Mouse (Mus musculus): ENCODE measurements around the gene Eomes. TPM values are rescaled to one million over a fixed set of nuclear protein-coding genes. Genes with fewer than 3 reads are reported as not detected.

Eomes gene
- total RNA-seq (2014; rRNA removed) (0.90 and 2.2 TPM in 2 replicates), polyA plus RNA-seq (2015; fragmentation: Nextera tagmentation; extraction: Ambion mirVana) (0.15 and 0.19 TPM in 2 replicates)

DNA sequence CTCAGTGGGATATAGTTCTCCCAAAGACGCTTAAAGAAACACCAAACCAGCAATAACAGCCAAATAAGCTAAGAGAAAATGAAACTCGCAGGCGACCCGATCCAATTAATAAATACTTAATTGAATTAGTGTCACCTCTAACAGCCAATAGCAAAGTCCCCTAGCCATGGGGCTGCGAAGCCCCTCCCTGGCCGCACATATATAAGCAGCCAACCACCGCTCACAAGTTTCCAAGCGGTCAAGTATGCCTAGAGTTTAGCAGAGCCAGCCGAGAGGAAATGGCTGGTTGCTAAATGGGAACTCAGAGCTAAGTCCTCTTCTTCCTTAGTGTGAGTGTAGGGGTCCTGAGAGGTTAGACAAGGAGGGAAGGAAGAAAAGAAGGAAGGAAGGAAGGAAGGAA is at the start of gene Eomes:
TSS of gene Eomes (plus strand) at position 252 of the 400 bp plus-strand sequence.
- H3K36me3 ChIP-seq (ENCODE audit: insufficient read depth, low read length): no peaks in the 10 kb centered on the region
- H3K9ac ChIP-seq (replicated peaks; ENCODE audit: low read length, poor library complexity, severe bottlenecking): no peak within 1 kb of the TSS
- 2% methylated on average over 9 of the region's 9 CpGs for WGBS
- peak within 1 kb of the TSS; percentile 33 for H3K4me3 ChIP-seq (ENCODE audit: low read depth, low read length)
- peaks cover 71% of the 10 kb centered on the region for H3K27me3 ChIP-seq (ENCODE audit: insufficient read depth, low read length)
- H3K9me3 ChIP-seq (ENCODE audit: low read length): no peaks in the 10 kb centered on the region
- no peak for ATAC-seq (ENCODE audit: low FRiP score)
- H3K4me1 ChIP-seq (ENCODE audit: insufficient read depth, low read length): no peaks in the 10 kb centered on the region
- peak; percentile 61 for DNase-seq (ENCODE audit: low spot score)
- no peak within 1 kb of the TSS for H3K27ac ChIP-seq (ENCODE audit: low read depth, low read length)
- H3K4me2 ChIP-seq (ENCODE audit: low read depth, low read length, poor library complexity, severe bottlenecking): peak within 1 kb of the TSS; percentile 45
- TF ChIP-seq CTCF (IDR thresholded peaks at IDR 0.05): no peak

- no peak for TF ChIP-seq CTCF (IDR thresholded peaks at IDR 0.05)
- ATAC-seq (ENCODE audit: low FRiP score): no peak
Measured at GRCm38 (mm10) chr9:118444809-118445208, 33.2 kb upstream of the Eomes start.

DNA sequence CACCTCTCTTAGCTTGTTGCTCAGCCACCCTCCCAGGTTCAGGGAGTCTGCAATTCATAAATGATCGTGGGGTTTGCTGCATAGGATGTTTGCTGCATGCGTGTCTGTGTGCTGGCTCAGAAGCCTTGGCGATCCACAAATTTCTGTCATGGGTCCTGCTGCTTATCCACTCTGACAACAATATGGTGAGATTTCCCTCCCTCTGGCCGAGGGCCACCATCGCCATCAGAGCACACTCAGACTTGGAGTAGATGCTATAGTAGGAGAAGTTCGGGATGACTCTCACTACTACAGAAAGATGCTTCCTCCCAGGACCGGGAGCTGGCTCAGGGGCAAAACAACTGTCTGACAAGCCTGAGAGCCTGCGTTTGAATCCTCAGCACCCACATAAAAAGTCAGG is 28.7 kb upstream of the Eomes start:
- WGBS: 91% methylated on average over 8 of the region's 8 CpGs
- Histone ChIP-seq H3K4me1 (ENCODE audit: insufficient read depth, low read length) (no peaks in the 10 kb centered on the region), H3K4me2 (ENCODE audit: low read depth, low read length, poor library complexity, severe bottlenecking) (no peak overlapping the region), H3K27ac (ENCODE audit: low read depth, low read length) (no peak overlapping the region), H3K9me3 (ENCODE audit: low read length) (no peaks in the 10 kb centered on the region), H3K27me3 (ENCODE audit: insufficient read depth, low read length) (no peaks in the 10 kb centered on the region), H3K9ac (replicated peaks; ENCODE audit: low read length, poor library complexity, severe bottlenecking) (no peak overlapping the region), H3K36me3 (ENCODE audit: insufficient read depth, low read length) (no peaks in the 10 kb centered on the region), H3K4me3 (ENCODE audit: low read depth, low read length) (no peak overlapping the region)
- no peak for ATAC-seq (ENCODE audit: low FRiP score)
- TF ChIP-seq CTCF (IDR thresholded peaks at IDR 0.05): no peak
- peak; percentile 32 for DNase-seq (ENCODE audit: low spot score)

More at GRCm38 (mm10) chr9:118444809-118445208, 33.2 kb upstream of the Eomes start:
- Histone ChIP-seq H3K4me1 (ENCODE audit: insufficient read depth, low read length) (no peaks in the 10 kb centered on the region), H3K9ac (replicated peaks; ENCODE audit: low read length, poor library complexity, severe bottlenecking) (no peak overlapping the region), H3K4me2 (ENCODE audit: low read depth, low read length, poor library complexity, severe bottlenecking) (no peak overlapping the region), H3K36me3 (ENCODE audit: insufficient read depth, low read length) (no peaks in the 10 kb centered on the region), H3K4me3 (ENCODE audit: low read depth, low read length) (no peak overlapping the region), H3K27ac (ENCODE audit: low read depth, low read length) (no peak overlapping the region), H3K27me3 (ENCODE audit: insufficient read depth, low read length) (no peaks in the 10 kb centered on the region), H3K9me3 (ENCODE audit: low read length) (no peaks in the 10 kb centered on the region)
- 35% methylated on average over 9 of the region's 9 CpGs for WGBS
- no peak for DNase-seq (ENCODE audit: low spot score)

GRCm38 (mm10) chr9:118453427-118453826 is 24.6 kb upstream of the Eomes start:
- Histone ChIP-seq H3K4me1 (ENCODE audit: insufficient read depth, low read length) (no peaks in the 10 kb centered on the region), H3K27ac (ENCODE audit: low read depth, low read length) (no peak overlapping the region), H3K36me3 (ENCODE audit: insufficient read depth, low read length) (no peaks in the 10 kb centered on the region), H3K4me2 (ENCODE audit: low read depth, low read length, poor library complexity, severe bottlenecking) (0 out of 2 replicates have a peak overlapping the region, but pooled peaks have one; percentile 18), H3K9me3 (ENCODE audit: low read length) (no peaks in the 10 kb centered on the region), H3K27me3 (ENCODE audit: insufficient read depth, low read length) (no peaks in the 10 kb centered on the region), H3K4me3 (ENCODE audit: low read depth, low read length) (no peak overlapping the region), H3K9ac (replicated peaks; ENCODE audit: low read length, poor library complexity, severe bottlenecking) (no peak overlapping the region)
- no peak for ATAC-seq (ENCODE audit: low FRiP score)
- no peak for TF ChIP-seq CTCF (IDR thresholded peaks at IDR 0.05)
- DNase-seq (ENCODE audit: low spot score): peak; percentile 34
- WGBS: 48% methylated on average over 9 of the region's 9 CpGs

- Histone ChIP-seq H3K36me3 (ENCODE audit: insufficient read depth, low read length) (no peaks in the 10 kb centered on the region), H3K4me3 (ENCODE audit: low read depth, low read length) (no peak overlapping the region), H3K9ac (replicated peaks; ENCODE audit: low read length, poor library complexity, severe bottlenecking) (no peak overlapping the region), H3K27ac (ENCODE audit: low read depth, low read length) (no peak overlapping the region), H3K4me2 (ENCODE audit: low read depth, low read length, poor library complexity, severe bottlenecking) (no peak overlapping the region), H3K4me1 (ENCODE audit: insufficient read depth, low read length) (no peaks in the 10 kb centered on the region), H3K27me3 (ENCODE audit: insufficient read depth, low read length) (no peaks in the 10 kb centered on the region), H3K9me3 (ENCODE audit: low read length) (no peaks in the 10 kb centered on the region)
- 59% methylated on average over 9 of the region's 9 CpGs for WGBS
- no peak for TF ChIP-seq CTCF (IDR thresholded peaks at IDR 0.05)
- no peak for DNase-seq (ENCODE audit: low spot score)
- no peak for ATAC-seq (ENCODE audit: low FRiP score)
Measured at GRCm38 (mm10) chr9:118455188-118455845, 22.7 kb upstream of the Eomes start.

- no peaks in the 10 kb centered on the region for H3K9me3 ChIP-seq (ENCODE audit: low read length)
- ATAC-seq (ENCODE audit: low FRiP score) (no peak), DNase-seq (ENCODE audit: low spot score) (no peak)
- H3K4me2 ChIP-seq (ENCODE audit: low read depth, low read length, poor library complexity, severe bottlenecking): no peak overlapping the region
- H3K27ac ChIP-seq (ENCODE audit: low read depth, low read length): no peak overlapping the region
- no peak overlapping the region for H3K9ac ChIP-seq (replicated peaks; ENCODE audit: low read length, poor library complexity, severe bottlenecking)
- no peaks in the 10 kb centered on the region for H3K4me1 ChIP-seq (ENCODE audit: insufficient read depth, low read length)
- WGBS: 36% methylated on average over 6 of the region's 6 CpGs
- H3K27me3 ChIP-seq (ENCODE audit: insufficient read depth, low read length): no peaks in the 10 kb centered on the region
- TF ChIP-seq CTCF (IDR thresholded peaks at IDR 0.05): no peak
- no peak overlapping the region for H3K4me3 ChIP-seq (ENCODE audit: low read depth, low read length)
- no peaks in the 10 kb centered on the region for H3K36me3 ChIP-seq (ENCODE audit: insufficient read depth, low read length)
Measured at GRCm38 (mm10) chr9:118456405-118456804, 21.6 kb upstream of the Eomes start.

Data from midbrain, postnatal 0 days (tissue).